Mouse (Mus musculus) lung, adult 2 months (tissue): ENCODE data around the gene Rpia.

ENCODE experiments used
- CTCF ChIP-seq: fragments of 200-500 bp; IDR thresholded peaks from 2 replicates; pipeline ENCODE4 v1.5.1; 2011; ENCODE audit warnings: mild to moderate bottlenecking, low read length, control low read depth; ENCODE audit not compliant: insufficient read depth
- POLR2A ChIP-seq: fragments of 200-500 bp; IDR thresholded peaks from 2 replicates; pipeline ENCODE4 v1.6.1; 2011; ENCODE audit warnings: low read depth, mild to moderate bottlenecking, control low read depth, low read length, borderline replicate concordance; ENCODE audit errors: extremely low read depth

GRCm38 (mm10) chr6:70735528-70735927 lies 56.5 kb downstream of the Rpia start:
- no peak for TF ChIP-seq CTCF
- TF ChIP-seq POLR2A = no peak
